Mouse (Mus musculus) cerebellum, adult 2 months (tissue): ENCODE measurements around the gene Bpnt1. TPM values are rescaled to one million over a fixed set of nuclear protein-coding genes. Genes with fewer than 3 reads are reported as not detected.

Experiments
- DNase-seq, 2 experiments: peaks; one replicate each; pipeline ENCODE4 v3.0.0; 2021
- H3K27ac ChIP-seq: fragments of 200-500 bp; 2 replicates; pipeline ENCODE4 v1.5.1; 2012; ENCODE audit warnings: low read length, control low read depth, inconsistent platforms; ENCODE audit not compliant: insufficient read depth
- H3K27me3 ChIP-seq: fragments of 200-500 bp; 2 replicates; pipeline ENCODE4 v1.6.1; 2012; ENCODE audit warnings: inconsistent platforms, mild to moderate bottlenecking, low read length, moderate library complexity; ENCODE audit not compliant: control insufficient read depth, insufficient read depth
- H3K4me1 ChIP-seq: fragments of 200-500 bp; 2 replicates; pipeline ENCODE4 v1.6.1; 2011; ENCODE audit warnings: low read length; ENCODE audit not compliant: control insufficient read depth, insufficient read depth
- H3K4me3 ChIP-seq: fragments of 200-500 bp; replicated peaks from 2 replicates; pipeline ENCODE3; 2011; ENCODE audit warnings: mild to moderate bottlenecking, low read depth, low read length, control low read depth; ENCODE audit not compliant: insufficient read depth
- CTCF ChIP-seq: fragments of 200-500 bp; IDR thresholded peaks from 2 replicates; pipeline ENCODE4 v1.5.1; 2011; ENCODE audit warnings: low read depth, mild to moderate bottlenecking, control low read depth, low read length, moderate library complexity, borderline replicate concordance; ENCODE audit not compliant: insufficient read depth
- POLR2A ChIP-seq: fragments of 200-500 bp; IDR thresholded peaks from 2 replicates; pipeline ENCODE4 v1.6.1; 2011; ENCODE audit warnings: low read length, control low read depth, borderline replicate concordance; ENCODE audit not compliant: insufficient read depth
- WGBS: fragments of 180-500 bp; shearing (Covaris S2); methylation state at CpG from one replicate; pipeline ENCODE4 v1.1.7; 2018; 5-methylcytosine and 5-hydroxymethylcytosine counted together
- polyA plus RNA-seq: library from polyadenylated mRNA; depleted of rRNA; stranded (reverse); fragments of >200 nt; gene quantifications from 2 replicates; pipeline ENCODE4 v1.2.3, GENCODE M21; 2012

The Bpnt1 gene
- polyA plus RNA-seq, 1 experiment: 115 TPM

- Histone ChIP-seq H3K27me3 (no peaks in the 10 kb centered on the region), H3K27ac (no peak overlapping the region), H3K4me1 (peaks cover 13% of the 10 kb centered on the region; the same call in 1 of the 2 replicates), H3K4me3 (no peak overlapping the region)
- 88% methylated on average over 5 of the region's 5 CpGs for WGBS
- no peak for DNase-seq
- TF ChIP-seq POLR2A (no peak), CTCF (no peak)
These were observed 1.7 kb downstream of the Bpnt1 start for GRCm38 (mm10) chr1:185333651-185334050.

- DNase-seq: peak in 1 of 2 experiments; percentile 29
- Histone ChIP-seq H3K27me3 (no peaks in the 10 kb centered on the region), H3K4me3 (no peak overlapping the region), H3K4me1 (peaks cover 13% of the 10 kb centered on the region; the same call in 1 of the 2 replicates), H3K27ac (no peak overlapping the region)
- WGBS: 53% methylated on average over 4 of the region's 4 CpGs
- TF ChIP-seq CTCF (no peak), POLR2A (no peak)
These were observed 2.2 kb downstream of the Bpnt1 start for GRCm38 (mm10) chr1:185334136-185334535.

GRCm38 (mm10) chr1:185335231-185335765, 3.3 kb downstream of the Bpnt1 start:
- TF ChIP-seq CTCF (no peak), POLR2A (no peak)

GRCm38 (mm10) chr1:185336535-185336934, 4.6 kb downstream of the Bpnt1 start:
- H3K4me3 ChIP-seq: no peak overlapping the region
- 50% methylated on average over 3 of the region's 3 CpGs for WGBS
- peaks cover 13% of the 10 kb centered on the region for H3K4me1 ChIP-seq
- DNase-seq: no peak
- TF ChIP-seq POLR2A: no peak
- TF ChIP-seq CTCF: no peak
- H3K27me3 ChIP-seq: no peaks in the 10 kb centered on the region
- H3K27ac ChIP-seq: no peak overlapping the region

More at GRCm38 (mm10) chr1:185335231-185335765, 3.3 kb downstream of the Bpnt1 start:
- Histone ChIP-seq H3K27me3 (no peaks in the 10 kb centered on the region), H3K4me3 (no peak overlapping the region), H3K27ac (no peak overlapping the region), H3K4me1 (peaks cover 13% of the 10 kb centered on the region; the same call in 1 of the 2 replicates)
- 55% methylated on average over 6 of the region's 6 CpGs for WGBS
- DNase-seq: no peak

GRCm38 (mm10) chr1:185342441-185342840, 10.5 kb downstream of the Bpnt1 start:
- no peak overlapping the region for H3K4me3 ChIP-seq
- WGBS: 11% methylated on average over 4 of the region's 4 CpGs
- TF ChIP-seq POLR2A: no peak
- TF ChIP-seq CTCF: no peak
- peaks cover 16% of the 10 kb centered on the region for H3K4me1 ChIP-seq
- no peak overlapping the region for H3K27ac ChIP-seq
- H3K27me3 ChIP-seq: no peaks in the 10 kb centered on the region
- DNase-seq: peak; percentile 54 to 70

GRCm38 (mm10) chr1:185343422-185343821, 11.5 kb downstream of the Bpnt1 start:
- H3K27ac ChIP-seq: no peak overlapping the region
- TF ChIP-seq CTCF (peak; percentile 22; the same call in 1 of the 2 replicates), POLR2A (no peak)
- no peak for DNase-seq
- peaks cover 16% of the 10 kb centered on the region for H3K4me1 ChIP-seq
- 81% methylated on average over 8 of the region's 8 CpGs for WGBS
- no peaks in the 10 kb centered on the region for H3K27me3 ChIP-seq
- H3K4me3 ChIP-seq: no peak overlapping the region

- Histone ChIP-seq H3K27me3 (no peaks in the 10 kb centered on the region), H3K4me3 (no peak overlapping the region), H3K27ac (no peak overlapping the region), H3K4me1 (peaks cover 16% of the 10 kb centered on the region)
- DNase-seq: no peak
- 74% methylated on average over 10 of the region's 10 CpGs for WGBS
- TF ChIP-seq POLR2A: no peak
- peak; percentile 28; the same call in 1 of the 2 replicates for TF ChIP-seq CTCF
These were observed 14.2 kb downstream of the Bpnt1 start for GRCm38 (mm10) chr1:185346188-185346587.

- Histone ChIP-seq H3K4me3 (no peak overlapping the region), H3K27me3 (no peaks in the 10 kb centered on the region), H3K27ac (no peak overlapping the region), H3K4me1 (no peaks in the 10 kb centered on the region)
- TF ChIP-seq POLR2A (no peak), CTCF (no peak)
- no peak for DNase-seq
- 96% methylated on average over 14 of the region's 14 CpGs for WGBS
These were observed 17.8 kb downstream of the Bpnt1 start for GRCm38 (mm10) chr1:185349741-185350140.
